Mouse (Mus musculus): ENCODE results near the gene Zscan29.
"Not testable (repeated sequence)": the region's sequence is repeated elsewhere in the genome, so short reads cannot be mapped to it uniquely, and the experiment has no call there.

Gene Zscan29

GRCm38 (mm10) chr2:121132822-121133221, 38.1 kb downstream of the Zscan29 start:
- no peak for DNase-seq (ENCODE audit: low read depth)

- no peak for DNase-seq (ENCODE audit: low read depth)
Measured at GRCm38 (mm10) chr2:121128865-121129620, 41.9 kb downstream of the Zscan29 start.

DNA sequence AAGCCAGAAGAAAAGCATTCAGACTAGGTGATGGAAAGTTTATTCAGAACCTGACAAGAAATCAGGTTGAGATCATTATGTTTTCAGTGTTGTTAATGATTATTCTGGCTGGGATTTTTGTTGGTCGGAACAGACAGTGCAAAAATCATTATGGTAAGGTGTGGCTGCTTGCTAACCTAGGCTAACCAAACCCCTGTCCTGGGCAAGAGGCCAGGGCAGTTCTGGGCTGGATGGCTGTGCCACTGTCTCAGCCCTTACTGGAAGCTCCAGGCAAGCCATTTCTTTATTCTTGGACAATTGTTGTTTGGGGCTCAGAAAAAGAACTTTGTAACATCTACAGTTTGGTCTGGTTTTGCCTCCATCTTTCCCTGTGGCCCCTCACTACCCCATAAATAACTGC, 43.4 kb downstream of the Zscan29 start:
- DNase-seq (ENCODE audit: low read depth), result no peak

GRCm38 (mm10) chr2:121126302-121126701, 44.6 kb downstream of the Zscan29 start:
- DNase-seq (ENCODE audit: low read depth), result not testable (repeated sequence)

DNA sequence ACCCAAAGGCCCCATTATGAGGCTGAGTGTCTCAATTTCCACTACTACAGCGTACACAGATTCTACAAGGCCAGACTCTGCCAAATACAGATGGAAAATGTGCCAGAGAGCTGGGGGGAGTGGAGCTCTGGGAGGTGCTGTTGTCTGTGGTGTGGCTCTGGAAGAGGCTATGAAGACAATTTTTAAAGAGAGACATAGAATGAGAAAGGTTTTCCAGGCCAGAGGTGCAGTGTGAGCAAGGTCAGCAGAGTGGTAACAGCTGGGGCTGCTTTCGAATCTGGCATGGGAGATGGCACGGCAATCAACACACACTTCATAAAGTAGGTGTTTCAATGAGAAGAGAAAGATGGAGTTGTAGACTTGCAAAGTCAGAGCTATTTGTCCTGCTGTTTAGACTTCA, 51.7 kb downstream of the Zscan29 start:
- DNase-seq (ENCODE audit: low read depth), result no peak

DNA sequence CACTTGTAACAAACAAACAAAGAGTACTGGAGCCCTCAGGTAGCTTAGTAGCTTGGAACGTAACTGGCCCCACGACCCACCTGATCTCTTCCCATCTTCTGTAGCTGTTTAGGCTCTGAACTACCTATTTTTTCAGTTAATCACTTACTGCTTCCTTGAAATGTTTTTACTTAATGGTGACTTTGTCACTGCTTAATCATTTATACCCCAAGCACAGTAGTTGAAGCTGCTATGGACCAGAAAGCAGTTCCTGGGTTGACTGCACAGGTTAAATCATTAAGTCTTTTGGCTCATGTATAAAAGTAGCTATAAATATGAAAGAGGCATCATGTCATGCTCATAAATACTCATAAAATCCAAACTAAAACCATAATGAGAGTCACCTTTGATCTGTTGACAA, 55.5 kb downstream of the Zscan29 start:
- no peak for DNase-seq (ENCODE audit: low read depth)

GRCm38 (mm10) chr2:121109695-121110094, 61.2 kb downstream of the Zscan29 start, which contains the start of gene Tgm7:
Gene Tgm7, minus strand, starts transcription at chr2:121109795.
- no peak for DNase-seq (ENCODE audit: low read depth)
